Mouse (Mus musculus): Measurements from ENCODE around the gene Zfp105. TPM values are rescaled to one million over a fixed set of nuclear protein-coding genes. Genes with fewer than 3 reads are reported as not detected.

Zfp105 gene
- polyA plus RNA-seq, 1 experiment from 2014 or later, result 24.9 TPM

Other genes with a start within 250 kb of the Zfp105 start
- not detected in 2 replicates for gene Topaz1, start 175.7 kb upstream of the Zfp105 start, polyA plus RNA-seq (2015; fragmentation: Nextera tagmentation; extraction: Ambion mirVana)
- gene Tcaim, start 117.5 kb upstream of the Zfp105 start, polyA plus RNA-seq (2015; fragmentation: Nextera tagmentation; extraction: Ambion mirVana), result 7.4 and 7.9 TPM in 2 replicates
- gene Gm35549, start 79.0 kb upstream of the Zfp105 start, polyA plus RNA-seq (2015; fragmentation: Nextera tagmentation; extraction: Ambion mirVana), result 0.51 and 0.56 TPM in 2 replicates
- 96.8 and 102 TPM in 2 replicates for gene Zfp445, start 57.1 kb upstream of the Zfp105 start, polyA plus RNA-seq (2015; fragmentation: Nextera tagmentation; extraction: Ambion mirVana)
- 3.9 and 4.5 TPM in 2 replicates for gene Zkscan7, start 37.4 kb upstream of the Zfp105 start, polyA plus RNA-seq (2015; fragmentation: Nextera tagmentation; extraction: Ambion mirVana)
- gene 1110059G10Rik, start 27.9 kb downstream of the Zfp105 start, polyA plus RNA-seq (2015; fragmentation: Nextera tagmentation; extraction: Ambion mirVana), result 32.1 and 34.9 TPM in 2 replicates
- 14.8 and 16.6 TPM in 2 replicates for gene Kif15, start 28.0 kb downstream of the Zfp105 start, polyA plus RNA-seq (2015; fragmentation: Nextera tagmentation; extraction: Ambion mirVana)
- gene Tmem42, start 98.3 kb downstream of the Zfp105 start, polyA plus RNA-seq (2015; fragmentation: Nextera tagmentation; extraction: Ambion mirVana), result 23.8 and 25.0 TPM in 2 replicates
- 0.48 and 0.55 TPM in 2 replicates for gene Tgm4, start 111.7 kb downstream of the Zfp105 start, polyA plus RNA-seq (2015; fragmentation: Nextera tagmentation; extraction: Ambion mirVana)
- gene Zdhhc3, start 190.1 kb downstream of the Zfp105 start, polyA plus RNA-seq (2015; fragmentation: Nextera tagmentation; extraction: Ambion mirVana), result 81.8 TPM in 2 replicates
- 75.8 and 78.1 TPM in 2 replicates for gene Exosc7, start 190.1 kb downstream of the Zfp105 start, polyA plus RNA-seq (2015; fragmentation: Nextera tagmentation; extraction: Ambion mirVana)
- 0.62 and 0.93 TPM in 2 replicates for gene Clec3b, start 227.9 kb downstream of the Zfp105 start, polyA plus RNA-seq (2015; fragmentation: Nextera tagmentation; extraction: Ambion mirVana)

All from hindbrain, embryonic 13.5 days (tissue).